Mouse (Mus musculus) fibroblast of lung, adult 2 months (primary cell): ENCODE data around the gene Chst15.
A peak's percentile ranks its signal among the peaks of the same experiment; 100 is the strongest.

Source experiments
- DNase-seq: peaks from one replicate; pipeline ENCODE4 v3.0.0-alpha.2; 2011; ENCODE audit warnings: low read depth

The Chst15 gene

GRCm38 (mm10) chr7:132302508-132303241, 14.4 kb downstream of the Chst15 start:
- no peak for DNase-seq

DNA sequence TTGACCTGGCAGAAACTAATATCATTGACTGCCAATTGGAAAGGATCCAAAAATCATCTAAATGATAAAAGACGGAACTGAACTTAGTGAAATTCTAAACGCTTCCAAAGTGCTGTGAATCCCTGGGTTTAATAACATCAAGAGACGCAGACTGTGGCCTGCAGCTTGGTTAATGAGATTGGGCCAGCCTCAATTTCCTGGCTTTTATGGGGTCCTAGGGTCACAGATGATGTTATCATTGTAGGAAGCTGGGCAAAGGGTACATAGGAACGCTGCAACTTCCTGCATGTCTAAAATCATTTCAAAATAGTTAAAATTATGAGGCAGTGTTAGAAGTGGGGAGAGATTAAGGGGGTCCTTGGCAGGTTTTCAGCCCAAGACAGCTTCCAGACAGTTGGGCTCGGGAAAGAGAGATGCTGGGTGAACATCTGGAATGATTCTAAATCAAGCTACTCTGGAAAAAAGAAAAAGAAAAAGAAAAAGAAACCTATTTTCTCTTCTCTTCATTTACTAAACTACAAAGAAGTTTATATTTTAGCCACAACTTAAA, 17.3 kb downstream of the Chst15 start:
- no peak for DNase-seq

DNA sequence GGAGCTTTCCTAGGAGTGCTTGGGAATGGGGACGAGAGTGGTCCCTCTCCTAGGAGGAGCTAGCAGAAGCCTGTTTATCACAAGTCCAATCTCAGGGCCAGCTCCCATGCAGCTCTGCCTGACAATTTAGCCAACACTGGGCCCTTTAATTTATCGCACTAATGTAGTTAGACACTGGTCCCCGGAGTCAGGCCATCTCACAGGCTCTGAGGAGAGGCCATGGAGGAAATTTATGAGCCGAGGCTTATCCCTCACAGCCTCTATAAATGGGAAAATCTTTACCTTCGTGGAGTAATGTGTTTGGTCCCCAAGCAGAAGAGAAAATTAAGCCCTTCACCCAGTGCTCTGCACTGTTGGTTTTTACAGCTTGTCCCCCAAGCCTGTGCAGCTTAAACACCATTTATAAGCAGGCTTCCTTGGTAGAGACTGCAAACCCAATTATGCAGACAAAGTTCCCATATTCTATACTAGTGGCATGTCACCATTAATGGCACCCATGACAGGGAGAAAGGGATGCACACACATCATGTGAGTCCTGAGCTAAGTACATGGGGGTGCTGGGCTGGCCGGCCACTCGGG, 18.5 kb downstream of the Chst15 start:
- DNase-seq = no peak

GRCm38 (mm10) chr7:132296661-132297443, 20.2 kb downstream of the Chst15 start:
- no peak for DNase-seq

- no peak for DNase-seq
These were observed 20.9 kb downstream of the Chst15 start for GRCm38 (mm10) chr7:132296132-132296531.

DNA sequence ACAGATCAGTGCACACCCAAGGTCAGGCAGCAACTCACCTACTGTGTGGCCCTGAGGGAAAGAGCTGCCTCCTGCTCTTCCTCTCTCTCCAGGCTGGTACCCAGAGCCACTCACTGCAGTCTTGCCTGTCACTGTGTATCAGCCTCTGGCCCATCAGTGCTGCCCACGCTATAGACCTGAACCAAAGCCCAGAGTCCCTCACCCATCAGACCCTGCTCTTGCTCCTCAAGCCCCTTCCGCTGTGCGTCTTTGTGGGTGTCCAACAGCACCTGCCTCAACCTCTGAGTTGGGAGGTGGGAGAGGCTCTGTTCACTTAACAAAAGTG, 29.7 kb downstream of the Chst15 start:
- DNase-seq = no peak

DNA sequence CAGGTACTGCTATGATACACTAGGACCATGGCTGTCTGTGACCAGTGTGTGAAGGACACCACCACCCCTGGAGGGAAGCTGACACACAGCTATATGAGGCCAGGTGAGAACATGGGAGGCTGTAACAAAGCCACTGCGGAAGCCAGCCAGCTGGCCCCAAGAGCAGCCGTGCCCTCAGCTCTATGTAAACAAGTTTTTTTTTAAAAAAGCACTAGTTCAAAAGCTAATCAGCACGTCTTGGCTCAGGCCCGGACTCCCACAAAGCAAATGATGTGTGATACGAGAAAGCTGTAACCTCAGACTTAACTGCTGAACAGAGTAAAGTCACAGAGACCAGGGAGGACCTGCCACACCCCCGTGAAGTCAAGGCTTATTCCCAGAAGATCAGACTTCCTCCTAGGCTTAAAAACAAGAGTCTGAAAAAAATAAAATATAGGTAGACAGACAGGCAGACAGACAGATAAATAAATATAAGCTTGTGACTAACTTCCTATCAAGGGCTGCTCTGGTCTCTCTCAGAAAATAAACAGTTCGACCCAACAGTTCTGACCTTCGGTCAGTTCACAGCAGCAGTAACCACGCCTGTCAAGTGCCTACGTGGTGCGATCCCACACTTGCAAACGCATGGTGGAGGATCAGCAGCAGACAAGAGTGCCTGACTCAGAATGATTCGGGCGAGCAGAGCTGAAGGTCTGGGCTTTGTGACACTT, 30.2 kb downstream of the Chst15 start:
- DNase-seq = peak; percentile 45

GRCm38 (mm10) chr7:132284795-132285194, 32.2 kb downstream of the Chst15 start:
- DNase-seq = no peak

DNA sequence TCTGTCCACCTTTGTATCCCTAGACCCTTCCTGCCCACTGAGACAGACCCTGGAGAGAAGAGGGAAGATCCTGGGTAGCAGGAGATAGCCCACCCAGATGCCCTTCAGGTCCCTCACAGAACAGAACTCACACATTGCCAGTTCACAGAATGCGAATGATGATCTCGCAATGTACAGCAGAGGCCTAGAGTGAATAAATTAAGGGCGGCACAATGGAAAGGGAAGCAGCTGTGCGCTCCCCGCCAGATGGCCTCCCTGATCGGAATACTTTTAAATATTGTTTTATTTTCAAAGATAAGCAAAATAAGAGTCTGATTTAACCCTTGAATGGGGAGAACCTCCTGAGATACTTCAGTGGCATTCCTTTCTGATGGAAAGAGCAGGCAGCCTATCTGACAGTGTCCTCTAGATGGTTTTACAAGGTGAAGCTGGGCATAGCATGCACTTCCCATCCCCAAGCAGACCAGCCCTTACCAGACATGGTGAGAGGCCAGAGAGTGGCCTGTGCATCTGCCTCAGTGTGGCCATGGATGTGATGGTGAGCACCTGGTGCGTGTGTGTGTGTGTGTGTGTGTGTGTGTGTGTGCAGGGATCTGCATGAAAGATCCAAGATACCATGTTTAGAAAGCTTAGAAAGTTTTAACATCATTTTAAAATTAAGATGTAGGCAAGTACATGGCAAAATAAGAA, 32.8 kb downstream of the Chst15 start:
- DNase-seq = no peak

- no peak for DNase-seq
These were observed 34.5 kb downstream of the Chst15 start for GRCm38 (mm10) chr7:132282576-132282975.

- DNase-seq = no peak
These were observed 34.9 kb downstream of the Chst15 start for GRCm38 (mm10) chr7:132282161-132282560.

DNA sequence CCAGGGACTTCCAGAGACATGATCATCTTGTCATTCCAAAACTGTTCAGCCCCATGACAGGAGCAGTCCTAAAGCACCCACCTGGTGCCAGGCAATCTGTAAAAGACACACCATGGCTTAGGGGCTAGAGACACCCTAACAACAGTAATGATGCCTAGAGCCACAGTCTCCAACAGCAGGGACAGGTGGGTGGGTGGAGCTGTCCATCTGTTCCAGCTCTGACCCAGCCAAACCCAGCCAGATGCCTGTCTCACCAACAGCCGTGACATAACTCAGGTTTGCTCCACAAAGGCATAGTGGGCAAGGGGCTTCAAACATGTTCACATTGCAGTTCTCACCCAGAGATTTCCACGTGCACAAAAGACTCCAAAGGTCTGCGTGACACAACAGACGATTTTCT, 35.3 kb downstream of the Chst15 start:
- no peak for DNase-seq

DNA sequence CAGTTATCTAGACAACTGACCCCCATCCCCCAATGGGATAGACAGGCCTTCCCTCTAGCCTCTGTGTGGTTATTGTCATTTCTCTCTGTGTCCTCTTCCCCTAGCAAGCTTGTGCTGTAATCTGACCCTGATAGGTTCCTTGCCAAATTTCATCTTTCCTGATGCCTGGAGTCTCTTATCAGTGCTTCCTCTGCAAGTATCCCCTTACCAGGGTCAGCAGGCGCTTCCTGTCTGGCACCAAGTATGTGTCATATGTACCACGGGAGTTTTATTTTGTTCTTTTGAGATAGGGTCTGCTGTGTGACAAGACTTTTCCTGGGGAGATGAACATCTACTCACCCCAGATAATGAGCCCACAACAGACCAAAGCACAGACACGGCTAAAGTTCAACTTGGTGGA, 38.4 kb downstream of the Chst15 start:
- no peak for DNase-seq

DNA sequence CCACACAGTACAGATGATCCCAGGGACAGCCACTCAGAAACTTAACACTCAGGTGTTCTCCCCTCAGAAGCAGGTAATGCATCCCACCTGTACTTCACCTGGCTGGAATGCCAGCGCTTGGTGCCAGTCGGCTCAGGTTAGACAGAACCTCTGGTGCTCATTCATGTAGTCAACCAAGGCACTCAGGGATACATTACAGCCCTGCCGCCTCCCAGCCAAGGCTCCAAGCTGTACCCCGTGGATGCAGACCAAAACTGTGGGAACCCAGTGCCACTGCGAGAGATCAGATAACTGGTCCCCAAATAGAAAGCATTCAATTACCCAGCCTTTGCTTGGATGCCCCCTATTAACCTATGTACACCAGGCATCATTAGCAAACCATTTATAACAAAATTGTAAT, 40.7 kb downstream of the Chst15 start:
- DNase-seq = no peak

DNA sequence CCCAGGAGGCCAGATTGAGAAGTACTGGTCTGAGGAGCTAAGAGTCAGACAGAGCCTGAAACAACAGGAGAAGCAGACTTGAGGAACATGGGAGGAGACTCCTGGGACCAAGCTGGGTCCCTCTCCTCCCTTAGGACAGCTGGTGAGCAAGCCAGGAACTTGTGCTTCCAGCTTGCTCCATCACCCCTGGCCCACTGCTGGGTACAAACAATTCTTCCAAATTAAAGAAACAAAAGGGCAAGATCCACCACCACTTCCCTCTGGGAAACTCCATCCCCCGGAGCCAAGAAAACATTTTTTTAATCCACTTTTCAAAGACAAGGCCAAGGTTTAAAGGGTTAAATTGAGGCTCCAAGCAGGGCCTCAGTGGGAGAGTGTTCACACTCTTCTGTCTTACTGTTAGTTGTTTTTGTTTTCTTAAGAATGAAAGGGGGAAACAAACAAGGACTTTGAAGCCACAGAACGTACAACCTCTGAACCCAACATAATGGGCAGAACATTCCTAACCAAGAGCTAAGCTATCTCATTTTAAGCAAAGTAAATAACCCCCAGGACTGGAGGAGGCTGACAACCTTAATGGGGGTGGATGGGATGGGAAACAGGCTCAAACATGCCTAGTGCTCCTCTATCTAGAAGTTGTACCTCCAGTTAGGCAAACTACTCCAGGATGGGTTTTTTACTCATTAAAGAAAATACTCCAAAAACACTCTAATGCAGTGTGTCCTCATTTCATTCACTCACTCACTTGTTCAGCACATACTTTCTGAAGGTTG, 43.1 kb downstream of the Chst15 start:
- DNase-seq = no peak

DNA sequence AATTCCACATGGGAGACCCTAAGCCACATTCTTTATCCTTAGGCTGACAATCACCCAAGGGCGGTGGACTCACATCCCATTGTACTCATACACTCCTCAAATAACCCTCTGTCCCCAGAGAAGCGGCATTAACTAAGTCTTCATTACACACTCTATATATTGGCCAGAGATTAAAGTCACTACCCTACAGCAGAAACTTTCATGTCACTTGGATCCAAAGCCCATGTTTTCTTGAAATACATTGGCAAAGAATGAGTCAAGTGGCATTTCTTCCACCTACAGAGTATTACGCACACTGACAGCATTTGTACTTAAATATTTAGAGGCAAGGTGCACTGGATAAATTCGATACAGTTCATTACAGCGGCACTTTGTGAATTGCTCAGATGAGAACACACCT, 44.0 kb downstream of the Chst15 start:
- DNase-seq = no peak

DNA sequence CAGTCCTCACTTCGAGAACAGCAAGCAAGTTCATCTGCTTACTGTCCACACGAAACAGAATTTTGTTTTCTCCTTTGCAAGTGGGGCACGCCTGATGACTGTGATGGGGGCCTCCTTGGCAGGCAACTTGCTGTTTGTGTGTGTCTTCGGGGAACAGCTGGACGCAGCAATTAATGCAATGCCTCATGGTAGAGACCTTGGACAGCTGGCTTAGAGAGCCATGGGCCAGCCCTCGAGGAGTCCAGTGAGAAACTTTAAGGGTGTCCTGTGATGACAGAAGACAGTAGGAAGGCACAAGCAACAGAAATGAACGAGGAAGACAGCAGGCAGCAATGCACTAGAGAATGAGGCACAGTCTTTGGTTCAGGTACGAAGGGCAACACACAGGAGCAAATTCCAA, 46.7 kb downstream of the Chst15 start:
- no peak for DNase-seq

DNA sequence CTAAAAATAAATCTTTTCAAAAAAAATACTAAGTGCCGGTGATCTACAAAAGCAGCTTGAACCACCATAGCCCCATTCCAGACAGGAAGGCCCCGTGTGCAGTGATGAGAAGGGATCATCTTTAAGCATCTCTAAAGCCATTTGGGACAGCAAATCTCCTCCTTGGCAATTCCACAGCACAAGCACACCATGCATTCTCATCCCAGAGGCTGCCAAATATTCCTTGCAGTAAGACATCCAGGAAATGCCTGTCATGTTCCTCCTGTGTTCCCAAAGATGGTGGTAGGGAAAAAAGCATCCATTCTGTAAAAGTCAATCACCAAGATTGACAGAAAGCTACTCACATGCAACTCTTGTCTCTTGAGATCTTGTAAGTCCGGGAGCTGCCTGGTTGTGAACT, 47.4 kb downstream of the Chst15 start:
- DNase-seq = no peak

DNA sequence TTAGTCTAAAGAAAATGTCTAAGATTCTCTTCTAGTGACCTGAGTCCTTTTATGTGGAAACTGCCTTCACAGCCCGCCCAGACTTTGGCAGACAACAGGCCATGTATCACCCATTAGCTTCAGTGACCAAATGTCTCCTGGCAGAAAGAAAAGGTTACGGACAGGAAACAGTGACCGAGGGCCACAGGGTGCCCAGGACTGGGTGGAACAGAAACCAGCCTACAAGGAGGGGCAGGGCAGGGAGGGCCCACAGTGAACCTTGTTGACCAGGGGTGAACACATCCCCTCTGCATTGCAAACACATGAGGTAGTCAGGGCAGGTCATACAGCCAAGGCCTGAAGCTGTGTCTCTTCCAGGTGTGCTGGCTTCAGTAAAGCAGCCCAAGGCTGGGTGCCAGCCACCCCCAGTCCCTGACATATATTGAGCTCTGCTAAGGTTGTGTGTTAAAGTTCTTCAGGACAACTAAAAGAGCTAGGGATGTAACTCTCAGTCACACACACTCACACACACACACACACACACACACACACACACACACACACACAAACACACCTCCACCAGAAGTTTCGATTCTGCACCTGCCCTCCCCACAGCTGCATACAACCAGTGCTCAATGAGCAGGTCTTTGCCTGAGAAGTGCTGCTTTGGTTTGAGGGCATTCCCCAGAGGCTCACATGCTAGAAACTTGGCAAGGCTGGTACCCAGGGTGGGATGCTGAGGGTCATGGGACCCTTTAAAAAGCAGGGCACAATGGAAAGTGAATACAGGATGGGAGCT, 49.1 kb downstream of the Chst15 start:
- no peak for DNase-seq

- no peak for DNase-seq
These were observed 52.3 kb downstream of the Chst15 start for GRCm38 (mm10) chr7:132264763-132265162.
